Mouse (Mus musculus): ENCODE results near the gene Zfp639. TPM values are rescaled to one million over a fixed set of nuclear protein-coding genes. Genes with fewer than 3 reads are reported as not detected.

Zfp639 gene
- 5.3 and 8.4 TPM in 2 replicates for polyA plus RNA-seq (2012)

- TF ChIP-seq GATA1 (IDR thresholded peaks at IDR 0.05; ENCODE audit: low read length) = no peak
Observed at GRCm38 (mm10) chr3:32509496-32510374, at the start of gene Zfp639. Gene Zfp639, plus strand, starts transcription at chr3:32510259.

DNA sequence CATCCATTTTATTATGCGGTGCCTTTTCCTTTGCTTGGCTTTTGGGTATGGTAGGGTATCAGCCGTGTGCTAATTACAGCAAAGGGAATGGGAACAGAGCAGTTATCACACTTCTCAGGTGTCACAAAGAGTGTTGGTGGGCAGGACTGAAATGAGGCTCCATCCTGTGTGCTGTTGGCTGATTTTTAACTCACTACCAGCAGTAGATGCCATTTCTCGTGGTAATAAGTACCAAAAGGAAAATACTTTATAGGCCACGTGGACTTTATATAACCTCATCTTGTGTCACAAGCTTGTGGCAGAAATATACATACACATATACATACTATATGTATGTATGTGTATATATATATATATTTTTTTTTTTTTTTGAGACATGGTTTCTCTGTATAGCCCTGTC lies 42.7 kb upstream of the Zfp639 start:
- TF ChIP-seq GATA1 (IDR thresholded peaks at IDR 0.05; ENCODE audit: low read length) = no peak

DNA sequence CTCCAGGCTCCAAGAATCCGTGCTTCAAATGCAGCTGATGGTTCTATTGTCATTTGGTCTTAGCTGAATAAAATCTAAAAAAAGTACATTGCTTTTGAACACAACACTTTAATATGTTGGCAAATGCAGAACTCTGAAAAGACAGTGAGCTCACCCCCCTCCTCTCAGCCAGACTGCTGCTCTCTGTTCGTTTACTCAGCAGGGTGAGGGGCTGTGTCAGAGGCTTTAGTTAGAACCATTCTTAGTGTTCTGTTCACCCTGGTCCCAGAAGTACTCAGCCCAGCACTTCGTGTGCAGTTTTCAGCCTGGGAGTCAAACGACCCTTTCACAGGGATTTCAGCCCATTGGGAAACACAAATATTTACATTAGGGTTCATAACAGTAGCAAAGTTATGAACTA lies 41.6 kb upstream of the Zfp639 start:
- TF ChIP-seq GATA1 (IDR thresholded peaks at IDR 0.05; ENCODE audit: low read length) = no peak

GRCm38 (mm10) chr3:32470449-32470848 lies 39.6 kb upstream of the Zfp639 start:
- TF ChIP-seq GATA1 (IDR thresholded peaks at IDR 0.05; ENCODE audit: low read length) = no peak

GRCm38 (mm10) chr3:32471098-32471497 lies 39.0 kb upstream of the Zfp639 start:
- no peak for TF ChIP-seq GATA1 (IDR thresholded peaks at IDR 0.05; ENCODE audit: low read length)

- TF ChIP-seq GATA1 (IDR thresholded peaks at IDR 0.05; ENCODE audit: low read length) = no peak
Observed at GRCm38 (mm10) chr3:32472191-32472900, 37.7 kb upstream of the Zfp639 start.

DNA sequence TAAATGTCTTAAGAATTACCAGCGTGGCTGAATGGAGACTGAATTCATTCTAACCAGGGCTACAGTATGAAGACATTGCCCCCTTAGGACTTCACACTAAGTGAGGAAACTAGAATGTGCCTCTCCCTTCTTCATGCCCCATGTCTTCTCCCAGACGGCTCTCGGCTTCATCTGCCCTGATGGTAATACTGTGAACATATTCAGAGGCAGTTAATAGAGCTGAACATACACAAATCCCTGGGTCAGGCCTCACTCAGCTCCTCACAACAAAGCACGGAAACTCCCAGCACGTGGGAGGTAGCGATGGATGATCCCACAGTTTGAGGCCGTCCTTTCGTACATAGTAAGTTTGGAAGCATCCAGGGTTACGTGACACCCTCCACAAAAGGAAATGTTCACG lies 36.9 kb upstream of the Zfp639 start:
- no peak for TF ChIP-seq GATA1 (IDR thresholded peaks at IDR 0.05; ENCODE audit: low read length)

GRCm38 (mm10) chr3:32479961-32480360 lies 30.1 kb upstream of the Zfp639 start:
- TF ChIP-seq GATA1 (IDR thresholded peaks at IDR 0.05; ENCODE audit: low read length) = no peak

GRCm38 (mm10) chr3:32483035-32483434 lies 27.0 kb upstream of the Zfp639 start:
- TF ChIP-seq GATA1 (IDR thresholded peaks at IDR 0.05; ENCODE audit: low read length) = no peak

DNA sequence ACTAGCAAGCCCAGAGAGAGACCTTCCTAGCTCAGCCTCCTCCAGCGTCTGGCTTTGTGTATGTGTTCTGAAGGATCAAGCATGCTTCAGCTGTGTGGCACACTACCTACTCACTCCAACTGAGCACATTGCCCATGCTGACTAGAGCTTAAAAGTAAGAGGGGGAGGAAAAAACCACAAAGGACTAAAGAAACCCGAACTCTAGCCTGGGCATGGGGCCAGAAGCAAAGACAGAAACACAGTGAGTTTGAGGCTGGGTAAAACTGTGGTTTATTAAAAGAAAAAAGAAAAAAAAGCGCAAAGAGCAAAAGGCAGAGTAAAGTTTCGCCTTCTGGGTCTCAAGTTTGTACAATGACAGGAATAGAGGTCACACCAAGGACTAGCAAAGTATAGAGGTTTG lies 23.5 kb upstream of the Zfp639 start:
- no peak for TF ChIP-seq GATA1 (IDR thresholded peaks at IDR 0.05; ENCODE audit: low read length)

GRCm38 (mm10) chr3:32488172-32488571 lies 21.9 kb upstream of the Zfp639 start:
- no peak for TF ChIP-seq GATA1 (IDR thresholded peaks at IDR 0.05; ENCODE audit: low read length)

- no peak for TF ChIP-seq GATA1 (IDR thresholded peaks at IDR 0.05; ENCODE audit: low read length)
Observed at GRCm38 (mm10) chr3:32490076-32490927, 19.8 kb upstream of the Zfp639 start.

GRCm38 (mm10) chr3:32490928-32491315 lies 19.1 kb upstream of the Zfp639 start:
- no peak for TF ChIP-seq GATA1 (IDR thresholded peaks at IDR 0.05; ENCODE audit: low read length)

- no peak for TF ChIP-seq GATA1 (IDR thresholded peaks at IDR 0.05; ENCODE audit: low read length)
Observed at GRCm38 (mm10) chr3:32492097-32493090, 17.7 kb upstream of the Zfp639 start, which contains the start of gene Kcnmb3. Gene Kcnmb3, minus strand, starts transcription at chr3:32492231.
